Mouse (Mus musculus): Measurements from ENCODE around the gene Tap1. TPM values are rescaled to one million over a fixed set of nuclear protein-coding genes. Genes with fewer than 3 reads are reported as not detected.

Tap1 gene
- total and polyA plus RNA-seq, 3 experiments = 102 to 184 (median 157) TPM

GRCm38 (mm10) chr17:34165033-34165730 is 22.2 kb upstream of the Tap1 start:
- H3K4me3 ChIP-seq (replicated peaks in 1 of 3; ENCODE audit: low read depth in 2 of 3, low read length in 2 of 3, poor library complexity in 1 of 3) = no peak overlapping the region
- peaks cover 6% of the 10 kb centered on the region for H3K9me3 ChIP-seq (replicated peaks; ENCODE audit: low read length)
- H3K27ac ChIP-seq (ENCODE audit: insufficient read depth, low read depth) = no peak overlapping the region
- TF ChIP-seq CTCF (conservative IDR thresholded peaks at IDR 0.05 in 1 of 2, IDR thresholded peaks at IDR 0.05 in 1 of 2; ENCODE audit: low read depth in 2 of 2, low read length in 2 of 2) (peak in 1 of 2 experiments; percentile 58; a peak in 2 of 4 replicates), CHD2 (IDR thresholded peaks at IDR 0.05; ENCODE audit: low read length) (no peak), RAD21 (IDR thresholded peaks at IDR 0.05; ENCODE audit: low read depth, low read length) (peak; percentile 25), SMC3 (IDR thresholded peaks at IDR 0.05; ENCODE audit: low read depth, low read length) (peak; percentile 40)
- H3K79me2 ChIP-seq (replicated peaks; ENCODE audit: control insufficient read depth, extremely low read depth, insufficient read depth, poor library complexity, severe bottlenecking) = no peaks in the 10 kb centered on the region; the same call in 1 of the 2 replicates
- peaks cover 0 to 4% of the 10 kb centered on the region in 2 experiments; a peak in 2 of 4 replicates for H3K4me1 ChIP-seq (ENCODE audit: control insufficient read depth in 1 of 2, insufficient read depth in 2 of 2)
- peaks cover 0 to 24% of the 10 kb centered on the region in 2 experiments for H3K36me3 ChIP-seq (replicated peaks in 1 of 2; ENCODE audit: control insufficient read depth in 1 of 2, insufficient read depth in 1 of 2, low read length in 1 of 2)
- no peaks in the 10 kb centered on the region for H3K27me3 ChIP-seq (replicated peaks)
- H3K4me2 ChIP-seq (ENCODE audit: insufficient read depth, low read depth, poor library complexity, severe bottlenecking) = no peak overlapping the region
- DNase-seq (ENCODE audit: extremely low read depth) = no peak
- H3K9ac ChIP-seq (ENCODE audit: insufficient read depth, low read depth) = no peak overlapping the region
- in situ Hi-C loops (cut with MboI; ENCODE audit: low pct_ligation_motif_present, low pct_unique_long_range_greater_than_20kb, low sequenced_read_pairs) = no loop called here
- dilution Hi-C loops (cut with MboI; ENCODE audit: extremely low pct_ligation_motif_present, extremely low pct_unique_long_range_greater_than_20kb, low sequenced_read_pairs) = no loop called here

- no peaks in the 10 kb centered on the region for H3K27me3 ChIP-seq (replicated peaks)
- in situ Hi-C loops (cut with MboI; ENCODE audit: low pct_ligation_motif_present, low pct_unique_long_range_greater_than_20kb, low sequenced_read_pairs) = no loop called here
These were observed 18.1 kb upstream of the Tap1 start for GRCm38 (mm10) chr17:34169279-34169678.

DNA sequence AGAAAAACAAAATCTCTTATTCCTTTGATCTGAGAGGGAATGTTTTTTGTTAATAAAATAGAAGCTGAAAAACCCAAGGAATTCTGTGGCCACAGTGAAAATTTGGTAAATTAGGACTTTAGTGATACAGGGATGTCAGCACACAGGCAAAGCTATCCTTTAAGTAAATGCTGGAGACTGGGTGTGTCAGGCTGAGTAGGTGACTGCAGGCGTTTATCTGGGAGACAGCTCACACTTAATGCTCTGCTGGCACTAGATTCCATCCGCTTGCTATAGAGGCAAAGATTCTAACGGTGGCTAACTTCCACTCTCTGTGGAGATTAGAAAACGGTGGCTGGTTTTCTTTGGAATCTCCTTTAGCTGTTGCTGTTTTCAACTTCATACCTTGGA is 16.9 kb upstream of the Tap1 start:
- Histone ChIP-seq H3K9ac (ENCODE audit: insufficient read depth, low read depth) (no peak overlapping the region), H3K79me2 (replicated peaks; ENCODE audit: control insufficient read depth, extremely low read depth, insufficient read depth, poor library complexity, severe bottlenecking) (no peaks in the 10 kb centered on the region), H3K9me3 (replicated peaks; ENCODE audit: low read length) (peaks cover 13% of the 10 kb centered on the region), H3K4me1 (ENCODE audit: control insufficient read depth in 1 of 2, insufficient read depth in 2 of 2) (peaks cover 6 to 19% of the 10 kb centered on the region in 2 experiments), H3K27ac (ENCODE audit: insufficient read depth, low read depth) (no peak overlapping the region), H3K4me2 (ENCODE audit: insufficient read depth, low read depth, poor library complexity, severe bottlenecking) (no peak overlapping the region), H3K4me3 (replicated peaks in 1 of 3; ENCODE audit: low read depth in 2 of 3, low read length in 2 of 3, poor library complexity in 1 of 3) (no peak overlapping the region), H3K36me3 (replicated peaks in 1 of 2; ENCODE audit: control insufficient read depth in 1 of 2, insufficient read depth in 1 of 2, low read length in 1 of 2) (peaks cover 0 to 2% of the 10 kb centered on the region in 2 experiments), H3K27me3 (replicated peaks) (no peaks in the 10 kb centered on the region)
- in situ Hi-C loops (cut with MboI; ENCODE audit: low pct_ligation_motif_present, low pct_unique_long_range_greater_than_20kb, low sequenced_read_pairs) = no loop called here
- no peak for DNase-seq (ENCODE audit: extremely low read depth)
- no peak for TF ChIP-seq MAFK (IDR thresholded peaks at IDR 0.05; ENCODE audit: insufficient replicate concordance, low read length)
- TF ChIP-seq MEF2A (IDR thresholded peaks at IDR 0.05; ENCODE audit: borderline replicate concordance, low read depth, low read length) = no peak
- TF ChIP-seq E2F4 (IDR thresholded peaks at IDR 0.05; ENCODE audit: insufficient replicate concordance, low read depth, low read length) = no peak
- no peak for TF ChIP-seq PAX5 (IDR thresholded peaks at IDR 0.05; ENCODE audit: low read length)
- TF ChIP-seq USF1 (IDR thresholded peaks at IDR 0.05; ENCODE audit: low read depth, low read length) = no peak
- no peak for TF ChIP-seq SIN3A (IDR thresholded peaks at IDR 0.05; ENCODE audit: low read length)
- no peak for TF ChIP-seq ZKSCAN1 (IDR thresholded peaks at IDR 0.05; ENCODE audit: borderline replicate concordance, low read depth, low read length)
- TF ChIP-seq JUN (IDR thresholded peaks at IDR 0.05; ENCODE audit: insufficient read depth, low read depth, low read length) = no peak
- dilution Hi-C loops (cut with MboI; ENCODE audit: extremely low pct_ligation_motif_present, extremely low pct_unique_long_range_greater_than_20kb, low sequenced_read_pairs) = no loop called here

More at GRCm38 (mm10) chr17:34169279-34169678, 18.1 kb upstream of the Tap1 start:
- dilution Hi-C loops (cut with MboI; ENCODE audit: extremely low pct_ligation_motif_present, extremely low pct_unique_long_range_greater_than_20kb, low sequenced_read_pairs) = no loop called here
- Histone ChIP-seq H3K9me3 (replicated peaks; ENCODE audit: low read length) (peaks cover 15% of the 10 kb centered on the region), H3K9ac (ENCODE audit: insufficient read depth, low read depth) (no peak overlapping the region), H3K27ac (ENCODE audit: insufficient read depth, low read depth) (no peak overlapping the region), H3K79me2 (replicated peaks; ENCODE audit: control insufficient read depth, extremely low read depth, insufficient read depth, poor library complexity, severe bottlenecking) (no peaks in the 10 kb centered on the region; the same call in 1 of the 2 replicates), H3K4me3 (replicated peaks in 1 of 3; ENCODE audit: low read depth in 2 of 3, low read length in 2 of 3, poor library complexity in 1 of 3) (no peak overlapping the region), H3K4me2 (ENCODE audit: insufficient read depth, low read depth, poor library complexity, severe bottlenecking) (no peak overlapping the region), H3K36me3 (replicated peaks in 1 of 2; ENCODE audit: control insufficient read depth in 1 of 2, insufficient read depth in 1 of 2, low read length in 1 of 2) (peaks cover 0 to 2% of the 10 kb centered on the region in 2 experiments), H3K4me1 (ENCODE audit: control insufficient read depth in 1 of 2, insufficient read depth in 2 of 2) (peaks cover 3 to 15% of the 10 kb centered on the region in 2 experiments)
- TF ChIP-seq CHD1 (IDR thresholded peaks at IDR 0.05; ENCODE audit: low read depth, low read length) = no peak
- TF ChIP-seq CTCF (conservative IDR thresholded peaks at IDR 0.05 in 1 of 2, IDR thresholded peaks at IDR 0.05 in 1 of 2; ENCODE audit: low read depth in 2 of 2, low read length in 2 of 2) = peak in 1 of 2 experiments; percentile 87; a peak in 3 of 4 replicates
- TF ChIP-seq UBTF (IDR thresholded peaks at IDR 0.05; ENCODE audit: low read depth, low read length) = no peak
- TF ChIP-seq RAD21 (IDR thresholded peaks at IDR 0.05; ENCODE audit: low read depth, low read length) = peak; percentile 83
- TF ChIP-seq PAX5 (IDR thresholded peaks at IDR 0.05; ENCODE audit: low read length) = no peak
- peak; percentile 86 for TF ChIP-seq SMC3 (IDR thresholded peaks at IDR 0.05; ENCODE audit: low read depth, low read length)
- no peak for TF ChIP-seq CHD2 (IDR thresholded peaks at IDR 0.05; ENCODE audit: low read length)
- TF ChIP-seq NRF1 (IDR thresholded peaks at IDR 0.05; ENCODE audit: low read depth, low read length) = no peak
- TF ChIP-seq SIN3A (IDR thresholded peaks at IDR 0.05; ENCODE audit: low read length) = no peak
- TF ChIP-seq MAZ (IDR thresholded peaks at IDR 0.05; ENCODE audit: low read depth, low read length) = 0 out of 2 replicates have a peak, but pooled peaks have one; percentile 35
- no peak for TF ChIP-seq TBP (conservative IDR thresholded peaks at IDR 0.05; ENCODE audit: low read depth, low read length)
- peak; percentile 70 for TF ChIP-seq ZC3H11A (IDR thresholded peaks at IDR 0.05; ENCODE audit: low read depth, low read length)
- TF ChIP-seq POLR2AphosphoS2 (IDR thresholded peaks at IDR 0.05; ENCODE audit: low read depth, low read length) = no peak
- no peak for TF ChIP-seq JUND (conservative IDR thresholded peaks at IDR 0.05; ENCODE audit: low read depth, low read length)
- no peak for TF ChIP-seq E2F4 (IDR thresholded peaks at IDR 0.05; ENCODE audit: insufficient replicate concordance, low read depth, low read length)
- DNase-seq (ENCODE audit: extremely low read depth) = peak; percentile 69

Data from CH12.LX (cell line).